Mouse (Mus musculus): Measurements from ENCODE around the gene Fkbp11.

The Fkbp11 gene

GRCm38 (mm10) chr15:98742766-98743428 lies 14.9 kb upstream of the Fkbp11 start:
- in situ Hi-C loops (cut with MboI, MseI): no loop called here

GRCm38 (mm10) chr15:98740219-98740618 lies 12.2 kb upstream of the Fkbp11 start:
- in situ Hi-C loops (cut with MboI, MseI): no loop called here

- in situ Hi-C loops (cut with MboI, MseI): no loop called here
Observed at GRCm38 (mm10) chr15:98738796-98739195, 10.8 kb upstream of the Fkbp11 start.

GRCm38 (mm10) chr15:98737881-98738280 lies 9.9 kb upstream of the Fkbp11 start:
- in situ Hi-C loops (cut with MboI, MseI): no loop called here

GRCm38 (mm10) chr15:98736521-98736920 lies 8.5 kb upstream of the Fkbp11 start:
- in situ Hi-C loops (cut with MboI, MseI): no loop called here

GRCm38 (mm10) chr15:98733976-98734566 lies 6.1 kb upstream of the Fkbp11 start:
- in situ Hi-C loops (cut with MboI, MseI): no loop called here

GRCm38 (mm10) chr15:98733370-98733769 lies 5.4 kb upstream of the Fkbp11 start:
- in situ Hi-C loops (cut with MboI, MseI): no loop called here

GRCm38 (mm10) chr15:98732006-98732531 lies 4.1 kb upstream of the Fkbp11 start:
- in situ Hi-C loops (cut with MboI, MseI): no loop called here

GRCm38 (mm10) chr15:98730790-98731189 lies 2.8 kb upstream of the Fkbp11 start:
- in situ Hi-C loops (cut with MboI, MseI): no loop called here

GRCm38 (mm10) chr15:98729791-98730545 lies 2.0 kb upstream of the Fkbp11 start:
- in situ Hi-C loops (cut with MboI, MseI): no loop called here

- in situ Hi-C loops (cut with MboI, MseI): no loop called here
Observed at GRCm38 (mm10) chr15:98728366-98728765, 368 bp upstream of the Fkbp11 start.

- in situ Hi-C loops (cut with MboI, MseI): no loop called here
Observed at GRCm38 (mm10) chr15:98726746-98727145, 1.3 kb downstream of the Fkbp11 start.

GRCm38 (mm10) chr15:98726079-98726478 lies 1.9 kb downstream of the Fkbp11 start:
- in situ Hi-C loops (cut with MboI, MseI): no loop called here

GRCm38 (mm10) chr15:98724441-98724840 lies 3.6 kb downstream of the Fkbp11 start:
- in situ Hi-C loops (cut with MboI, MseI): no loop called here

- in situ Hi-C loops (cut with MboI, MseI): no loop called here
Observed at GRCm38 (mm10) chr15:98722854-98723253, 5.1 kb downstream of the Fkbp11 start.

- in situ Hi-C loops (cut with MboI, MseI): no loop called here
Observed at GRCm38 (mm10) chr15:98722191-98722590, 5.8 kb downstream of the Fkbp11 start.

GRCm38 (mm10) chr15:98717301-98717700 lies 10.7 kb downstream of the Fkbp11 start:
- in situ Hi-C loops (cut with MboI, MseI): loop anchor here in 1 of 2 experiments (10.0 kb wide), 1 partner anchor 1068 kb away; no protein-coding TSS in a partner anchor

- in situ Hi-C loops (cut with MboI, MseI): loop anchor here in 1 of 2 experiments (5.0 to 10.0 kb wide), 2 partner anchors 63 to 1071 kb away; partner anchors contain the start of gene Wnt10b
Observed at GRCm38 (mm10) chr15:98714230-98714652, 13.8 kb downstream of the Fkbp11 start.

- in situ Hi-C loops (cut with MboI, MseI): loop anchor here in 1 of 2 experiments (5.0 to 10.0 kb wide), 2 partner anchors 67 to 1074 kb away; partner anchors contain the start of gene Wnt10b
Observed at GRCm38 (mm10) chr15:98710442-98710841, 17.6 kb downstream of the Fkbp11 start.

- in situ Hi-C loops (cut with MboI, MseI): loop anchor here (5.0 kb wide), 2 partner anchors 36 to 76 kb away; partner anchors contain the start of gene Cacnb3 (in 1 of the 2)
Observed at GRCm38 (mm10) chr15:98707766-98708372, 20.1 kb downstream of the Fkbp11 start, which contains the start of gene Ccdc65. Gene Ccdc65, plus strand, starts transcription at chr15:98708207.

- in situ Hi-C loops (cut with MboI, MseI): loop anchor here (5.0 kb wide), 2 partner anchors 117 to 122 kb away; no protein-coding TSS in a partner anchor
Observed at GRCm38 (mm10) chr15:98704312-98704711, 23.7 kb downstream of the Fkbp11 start.
